Mouse (Mus musculus) cerebellum, adult 2 months (tissue): ENCODE results near the gene Dhx29. TPM values are rescaled to one million over a fixed set of nuclear protein-coding genes. Genes with fewer than 3 reads are reported as not detected.

Experiments used
- DNase-seq, 2 experiments: peaks; one replicate each; pipeline ENCODE4 v3.0.0; 2021
- H3K27ac ChIP-seq: fragments of 200-500 bp; 2 replicates; pipeline ENCODE4 v1.5.1; 2012; ENCODE audit warnings: low read length, control low read depth, inconsistent platforms; ENCODE audit not compliant: insufficient read depth
- H3K27me3 ChIP-seq: fragments of 200-500 bp; 2 replicates; pipeline ENCODE4 v1.6.1; 2012; ENCODE audit warnings: inconsistent platforms, mild to moderate bottlenecking, low read length, moderate library complexity; ENCODE audit not compliant: control insufficient read depth, insufficient read depth
- H3K4me1 ChIP-seq: fragments of 200-500 bp; 2 replicates; pipeline ENCODE4 v1.6.1; 2011; ENCODE audit warnings: low read length; ENCODE audit not compliant: control insufficient read depth, insufficient read depth
- H3K4me3 ChIP-seq: fragments of 200-500 bp; replicated peaks from 2 replicates; pipeline ENCODE3; 2011; ENCODE audit warnings: mild to moderate bottlenecking, low read depth, low read length, control low read depth; ENCODE audit not compliant: insufficient read depth
- CTCF ChIP-seq: fragments of 200-500 bp; IDR thresholded peaks from 2 replicates; pipeline ENCODE4 v1.5.1; 2011; ENCODE audit warnings: low read depth, mild to moderate bottlenecking, control low read depth, low read length, moderate library complexity, borderline replicate concordance; ENCODE audit not compliant: insufficient read depth
- POLR2A ChIP-seq: fragments of 200-500 bp; IDR thresholded peaks from 2 replicates; pipeline ENCODE4 v1.6.1; 2011; ENCODE audit warnings: low read length, control low read depth, borderline replicate concordance; ENCODE audit not compliant: insufficient read depth
- WGBS: fragments of 180-500 bp; shearing (Covaris S2); methylation state at CpG from one replicate; pipeline ENCODE4 v1.1.7; 2018; 5-methylcytosine and 5-hydroxymethylcytosine counted together
- polyA plus RNA-seq: library from polyadenylated mRNA; depleted of rRNA; stranded (reverse); fragments of >200 nt; gene quantifications from 2 replicates; pipeline ENCODE4 v1.2.3, GENCODE M21; 2012

The Dhx29 gene
- polyA plus RNA-seq, 1 experiment: 12.9 TPM

- no peak for DNase-seq
- H3K4me1 ChIP-seq: peaks cover 7% of the 10 kb centered on the region
- no peak overlapping the region for H3K27ac ChIP-seq
- no peak overlapping the region for H3K4me3 ChIP-seq
- no peaks in the 10 kb centered on the region for H3K27me3 ChIP-seq
- 47% methylated on average over 6 of the region's 6 CpGs for WGBS
- no peak for TF ChIP-seq CTCF
- TF ChIP-seq POLR2A: no peak
Observed at GRCm38 (mm10) chr13:112925266-112925665, 2.0 kb upstream of the Dhx29 start.

GRCm38 (mm10) chr13:112925976-112926375 lies 1.3 kb upstream of the Dhx29 start:
- peaks cover 7% of the 10 kb centered on the region for H3K4me1 ChIP-seq
- peak overlapping the region; percentile 30 for H3K4me3 ChIP-seq
- H3K27ac ChIP-seq: no peak overlapping the region
- WGBS: 61% methylated on average over 4 of the region's 4 CpGs
- H3K27me3 ChIP-seq: no peaks in the 10 kb centered on the region
- TF ChIP-seq CTCF: no peak
- TF ChIP-seq POLR2A: no peak
- DNase-seq: no peak

- Histone ChIP-seq H3K4me1 (peaks cover 7% of the 10 kb centered on the region), H3K27ac (no peak overlapping the region), H3K27me3 (no peaks in the 10 kb centered on the region), H3K4me3 (peak overlapping the region; percentile 81)
- WGBS: under 1% methylated on average over 19 of the region's 19 CpGs
- TF ChIP-seq CTCF (no peak), POLR2A (no peak)
- DNase-seq: peak in 1 of 2 experiments; percentile 44
Observed at GRCm38 (mm10) chr13:112926796-112927195, 458 bp upstream of the Dhx29 start.

GRCm38 (mm10) chr13:112928038-112928668 lies 899 bp downstream of the Dhx29 start:
- TF ChIP-seq POLR2A (no peak), CTCF (no peak)
- Histone ChIP-seq H3K27me3 (no peaks in the 10 kb centered on the region), H3K4me1 (peaks cover 7% of the 10 kb centered on the region), H3K27ac (no peak overlapping the region), H3K4me3 (peak overlapping the region; percentile 81)
- WGBS: 4% methylated on average over 8 of the region's 8 CpGs
- no peak for DNase-seq

GRCm38 (mm10) chr13:112938130-112938529 lies 10.9 kb downstream of the Dhx29 start:
- Histone ChIP-seq H3K4me3 (no peak overlapping the region), H3K4me1 (no peaks in the 10 kb centered on the region), H3K27me3 (no peaks in the 10 kb centered on the region), H3K27ac (no peak overlapping the region)
- DNase-seq: no peak
- WGBS: 89% methylated on average over 8 of the region's 8 CpGs
- TF ChIP-seq CTCF: no peak
- no peak for TF ChIP-seq POLR2A

- Histone ChIP-seq H3K4me1 (no peaks in the 10 kb centered on the region), H3K27me3 (no peaks in the 10 kb centered on the region), H3K4me3 (no peak overlapping the region), H3K27ac (no peak overlapping the region)
- no peak for DNase-seq
- WGBS: 81% methylated on average over 15 of the region's 15 CpGs
- TF ChIP-seq CTCF: no peak
- no peak for TF ChIP-seq POLR2A
Observed at GRCm38 (mm10) chr13:112941879-112942330, 14.7 kb downstream of the Dhx29 start.

- no peak overlapping the region for H3K27ac ChIP-seq
- DNase-seq: peak in 1 of 2 experiments; percentile 35
- WGBS: 53% methylated on average over 9 of the region's 9 CpGs
- no peaks in the 10 kb centered on the region for H3K27me3 ChIP-seq
- no peak overlapping the region for H3K4me3 ChIP-seq
- H3K4me1 ChIP-seq: no peaks in the 10 kb centered on the region
- TF ChIP-seq CTCF (no peak), POLR2A (no peak)
Observed at GRCm38 (mm10) chr13:112945312-112945711, 18.1 kb downstream of the Dhx29 start.

- H3K4me1 ChIP-seq: no peaks in the 10 kb centered on the region
- H3K27me3 ChIP-seq: no peaks in the 10 kb centered on the region
- H3K4me3 ChIP-seq: no peak overlapping the region
- WGBS: 85% methylated on average over 6 of the region's 6 CpGs
- TF ChIP-seq CTCF: no peak
- no peak for TF ChIP-seq POLR2A
- no peak for DNase-seq
- no peak overlapping the region for H3K27ac ChIP-seq
Observed at GRCm38 (mm10) chr13:112945900-112946299, 18.6 kb downstream of the Dhx29 start.
